Mouse (Mus musculus): ENCODE measurements around the gene Hbs1l.

DNA sequence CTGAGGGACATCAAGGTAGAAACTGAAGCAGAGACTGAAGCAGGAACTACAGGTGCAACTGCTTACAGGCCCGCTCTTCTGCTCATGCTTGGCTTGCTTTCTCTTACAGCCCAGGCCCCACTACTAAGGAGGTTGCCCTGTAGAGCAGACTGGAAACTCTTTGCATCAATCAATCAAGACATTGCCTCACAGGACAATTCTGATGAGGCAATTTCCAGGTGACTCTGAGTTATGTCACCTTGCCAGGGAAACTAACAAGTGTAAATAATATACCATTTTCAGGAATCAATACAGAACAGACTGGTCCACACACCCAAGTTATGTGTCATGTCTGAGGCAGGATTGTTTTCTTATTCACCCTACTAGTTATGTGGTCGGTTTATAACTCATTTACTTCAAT lies 1.6 kb upstream of the Hbs1l start:
- no peak for TF ChIP-seq POLR2A (IDR thresholded peaks at IDR 0.05; ENCODE audit: insufficient read depth, low read depth, low read length)
- TF ChIP-seq CTCF (IDR thresholded peaks at IDR 0.05; ENCODE audit: insufficient read depth, low read depth, low read length), result no peak
